Mouse (Mus musculus) stomach, embryonic 16.5 days (tissue): Measurements from ENCODE around the gene Reck. TPM values are rescaled to one million over a fixed set of nuclear protein-coding genes. Genes with fewer than 3 reads are reported as not detected.

ENCODE experiments used
- ATAC-seq: fragments of 200-750 bp; cut with Nextera tagmentation; 2 replicates; pipeline ENCODE4 v1.8.0; 2017; ENCODE audit warnings: moderate number of reproducible peaks, moderate TSS enrichment; ENCODE audit not compliant: insufficient read depth, low FRiP score
- H3K27ac ChIP-seq: fragments of 300-500 bp; sonication (generic); 2 replicates; pipeline ENCODE4 v1.5.1; 2014; ENCODE audit warnings: low read length
- H3K27me3 ChIP-seq: fragments of 300-500 bp; sonication (generic); 2 replicates; pipeline ENCODE4 v1.6.1; 2014; ENCODE audit warnings: low read length, control low read depth, mixed read lengths; ENCODE audit not compliant: control insufficient read depth, insufficient read depth
- H3K36me3 ChIP-seq: fragments of 300-500 bp; sonication (generic); 2 replicates; pipeline ENCODE4 v1.6.1; 2014; ENCODE audit warnings: low read length; ENCODE audit not compliant: control insufficient read depth, insufficient read depth
- H3K4me1 ChIP-seq: fragments of 300-500 bp; sonication (generic); 2 replicates; pipeline ENCODE4 v1.6.1; 2014; ENCODE audit warnings: low read length, control low read depth, mixed read lengths; ENCODE audit not compliant: control insufficient read depth, insufficient read depth
- H3K4me2 ChIP-seq: fragments of 300-500 bp; sonication (generic); 2 replicates; pipeline ENCODE4 v1.6.1; 2014; ENCODE audit warnings: low read depth, low read length, mixed read lengths
- H3K4me3 ChIP-seq: fragments of 300-500 bp; sonication (generic); replicated peaks from 2 replicates; pipeline ENCODE4 v1.5.1; 2014; ENCODE audit warnings: mild to moderate bottlenecking, low read length
- H3K9ac ChIP-seq: fragments of 300-500 bp; sonication (generic); 2 replicates; pipeline ENCODE4 v1.6.1; 2014; ENCODE audit warnings: low read length
- H3K9me3 ChIP-seq: fragments of 300-500 bp; sonication (generic); replicated peaks from 2 replicates; pipeline ENCODE4 v1.6.1; 2016; ENCODE audit warnings: low read length, control low read depth; ENCODE audit not compliant: control insufficient read depth
- WGBS: fragments of 180-500 bp; shearing (Covaris S2); extraction: QIAGEN DNeasy Blood & Tissue Kit; methylation state at CpG from one replicate; pipeline ENCODE4 v1.1.7; 2014; 5-methylcytosine and 5-hydroxymethylcytosine counted together
- polyA plus RNA-seq: library from polyadenylated mRNA; unstranded; fragments of >200 nt; fragmentation: Nextera tagmentation; extraction: Ambion mirVana; gene quantifications from 2 replicates; pipeline ENCODE4 v1.2.1, GENCODE M21; 2015

Gene Reck
- polyA plus RNA-seq, 1 experiment from 2014 or later, result 23.8 TPM

DNA sequence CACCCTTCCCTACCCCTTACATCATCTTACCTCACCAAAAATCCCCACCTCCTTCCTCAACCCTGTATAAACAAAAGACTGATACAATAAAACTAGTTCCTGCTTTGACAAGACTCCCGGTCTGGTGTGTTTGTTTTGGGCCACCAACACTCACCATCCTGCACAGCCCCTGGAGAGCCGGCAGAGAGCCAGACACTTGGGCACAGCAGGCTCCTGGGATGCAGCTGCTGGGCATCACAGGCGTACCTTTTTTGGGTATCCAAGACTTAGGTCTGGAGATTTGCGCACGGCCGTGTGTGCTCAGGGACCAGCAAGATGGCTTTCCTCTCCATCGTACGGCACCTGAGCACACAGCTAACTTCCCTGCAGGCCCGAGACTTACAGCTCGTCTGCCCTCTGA is 15.4 kb upstream of the Reck start:
- Histone ChIP-seq H3K36me3 (no peaks in the 10 kb centered on the region), H3K4me2 (no peak overlapping the region), H3K9me3 (no peaks in the 10 kb centered on the region), H3K27ac (no peak overlapping the region), H3K27me3 (no peaks in the 10 kb centered on the region), H3K9ac (no peak overlapping the region), H3K4me3 (no peak overlapping the region), H3K4me1 (no peaks in the 10 kb centered on the region)
- WGBS, result 70% methylated on average over 10 of the region's 10 CpGs
- no peak for ATAC-seq

DNA sequence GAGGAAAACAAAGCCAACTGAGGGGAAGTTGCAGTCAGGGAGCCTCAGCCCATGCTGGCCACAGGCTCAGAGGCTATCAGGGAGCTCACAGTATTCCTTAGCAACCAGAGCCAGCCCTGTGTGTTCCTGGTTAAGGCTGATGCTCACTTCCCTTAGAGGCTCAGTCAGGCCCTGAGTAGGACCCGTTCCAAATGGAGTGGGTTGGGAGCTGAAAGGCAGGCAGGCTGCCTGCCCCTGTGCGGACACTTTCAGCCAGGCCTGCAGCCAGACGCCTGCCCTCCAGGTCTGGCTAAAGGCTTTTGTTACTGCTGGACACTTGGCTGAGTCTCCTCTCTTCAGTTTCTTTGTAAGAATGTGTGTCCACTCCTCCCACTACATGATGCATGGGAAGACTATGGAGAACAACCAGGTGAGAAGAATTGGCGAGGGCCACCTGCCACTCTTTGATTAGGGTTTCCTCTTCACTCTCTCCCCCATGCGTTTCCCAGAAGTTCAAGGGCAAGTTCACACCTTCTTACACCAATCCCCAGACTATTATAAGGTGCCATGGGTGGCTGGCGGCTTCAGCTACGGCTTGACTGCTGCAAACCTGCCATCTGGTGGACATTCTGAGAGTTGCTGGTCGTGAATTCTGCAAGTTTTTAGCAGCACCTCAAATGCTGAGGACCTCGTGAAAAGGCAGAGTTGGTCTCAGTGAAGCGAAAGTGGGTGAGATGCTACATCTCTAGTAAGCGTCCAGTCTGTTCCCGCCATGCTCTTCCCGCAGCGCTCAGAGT is 14.4 kb upstream of the Reck start:
- Histone ChIP-seq H3K4me2 (no peak overlapping the region), H3K36me3 (no peaks in the 10 kb centered on the region), H3K9ac (0 out of 2 replicates have a peak overlapping the region, but pooled peaks have one; percentile 17), H3K27me3 (no peaks in the 10 kb centered on the region), H3K27ac (no peak overlapping the region), H3K4me1 (no peaks in the 10 kb centered on the region), H3K4me3 (no peak overlapping the region), H3K9me3 (no peaks in the 10 kb centered on the region)
- WGBS, result 15% methylated on average over 14 of the region's 14 CpGs
- ATAC-seq, result no peak

DNA sequence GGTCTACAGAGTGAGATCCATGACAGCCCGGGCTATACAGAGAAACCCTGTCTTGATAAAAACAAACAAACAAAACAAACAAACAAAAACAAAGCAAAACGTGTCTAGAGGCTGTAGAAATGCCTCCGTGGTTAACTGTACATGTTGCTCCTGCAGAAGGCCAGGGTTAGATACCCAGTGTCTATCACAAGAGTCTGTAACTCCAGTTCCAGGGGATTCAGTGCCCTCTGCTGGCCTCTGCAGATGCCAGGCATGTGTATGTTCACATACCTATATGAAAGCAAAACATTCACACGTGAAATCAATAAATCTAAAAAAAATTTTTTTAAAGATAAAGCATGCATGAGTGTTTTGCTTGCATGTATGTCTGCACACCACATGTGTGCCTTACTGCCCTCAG is 12.0 kb upstream of the Reck start:
- H3K27ac ChIP-seq, result no peak overlapping the region
- WGBS, result 68% methylated on average over 4 of the region's 4 CpGs
- no peak overlapping the region for H3K4me2 ChIP-seq
- H3K9ac ChIP-seq, result no peak overlapping the region
- ATAC-seq, result no peak
- H3K9me3 ChIP-seq, result no peaks in the 10 kb centered on the region
- H3K27me3 ChIP-seq, result no peaks in the 10 kb centered on the region
- no peak overlapping the region for H3K4me3 ChIP-seq
- no peaks in the 10 kb centered on the region for H3K36me3 ChIP-seq
- no peaks in the 10 kb centered on the region for H3K4me1 ChIP-seq

DNA sequence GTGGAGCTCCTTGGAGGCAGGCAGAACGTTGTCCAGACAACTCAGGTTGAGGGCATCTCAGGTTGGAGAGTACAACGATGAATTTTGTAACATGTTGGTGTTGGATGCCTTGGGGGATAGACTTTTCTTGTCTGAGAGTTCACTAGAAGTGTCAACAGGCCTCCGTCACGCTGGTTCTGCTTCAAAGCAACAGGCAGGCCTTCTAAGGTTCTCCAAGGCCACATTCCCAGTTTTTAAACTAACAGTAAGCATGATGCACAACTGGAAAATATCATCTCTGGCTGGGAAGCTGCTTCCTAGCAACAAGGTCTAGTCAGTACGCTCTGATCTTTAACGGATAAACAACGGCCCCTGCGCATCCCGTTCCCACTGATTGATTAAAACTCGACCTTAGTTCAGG is 5.5 kb upstream of the Reck start:
- Histone ChIP-seq H3K27me3 (no peaks in the 10 kb centered on the region), H3K9me3 (no peaks in the 10 kb centered on the region), H3K9ac (no peak overlapping the region), H3K27ac (no peak overlapping the region), H3K4me3 (no peak overlapping the region), H3K4me2 (no peak overlapping the region), H3K36me3 (no peaks in the 10 kb centered on the region), H3K4me1 (peaks cover under 1% of the 10 kb centered on the region; the same call in 1 of the 2 replicates)
- 70% methylated on average over 10 of the region's 10 CpGs for WGBS
- ATAC-seq, result no peak

DNA sequence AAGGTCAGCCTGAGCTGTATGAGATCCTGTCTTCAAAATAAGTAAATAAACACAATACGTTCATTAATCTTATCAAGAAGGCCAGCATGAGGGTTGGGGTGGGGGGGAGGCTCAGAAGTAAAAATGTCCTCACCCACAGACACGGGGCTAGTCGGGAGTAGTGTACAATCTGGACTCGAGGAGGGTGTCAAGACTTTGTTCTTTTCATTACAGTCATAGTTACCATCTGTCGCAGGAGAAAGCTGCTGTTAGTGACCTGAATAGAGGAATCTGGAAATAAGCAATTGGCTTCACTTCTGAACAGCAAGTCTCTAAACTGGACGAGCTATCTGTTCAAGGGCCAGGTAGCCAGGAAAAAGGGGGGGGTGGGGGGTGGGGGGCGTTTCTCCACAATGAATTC is 829 bp upstream of the Reck start:
- H3K4me3 ChIP-seq, result peak overlapping the region; percentile 88; the same call in 1 of the 2 replicates
- H3K4me2 ChIP-seq, result peak overlapping the region; percentile 95
- WGBS, result 41% methylated on average over 7 of the region's 7 CpGs
- H3K9ac ChIP-seq, result no peak overlapping the region
- peaks cover 12% of the 10 kb centered on the region for H3K4me1 ChIP-seq
- no peaks in the 10 kb centered on the region for H3K9me3 ChIP-seq
- no peak overlapping the region for H3K27ac ChIP-seq
- no peaks in the 10 kb centered on the region for H3K36me3 ChIP-seq
- ATAC-seq, result no peak
- H3K27me3 ChIP-seq, result no peaks in the 10 kb centered on the region

DNA sequence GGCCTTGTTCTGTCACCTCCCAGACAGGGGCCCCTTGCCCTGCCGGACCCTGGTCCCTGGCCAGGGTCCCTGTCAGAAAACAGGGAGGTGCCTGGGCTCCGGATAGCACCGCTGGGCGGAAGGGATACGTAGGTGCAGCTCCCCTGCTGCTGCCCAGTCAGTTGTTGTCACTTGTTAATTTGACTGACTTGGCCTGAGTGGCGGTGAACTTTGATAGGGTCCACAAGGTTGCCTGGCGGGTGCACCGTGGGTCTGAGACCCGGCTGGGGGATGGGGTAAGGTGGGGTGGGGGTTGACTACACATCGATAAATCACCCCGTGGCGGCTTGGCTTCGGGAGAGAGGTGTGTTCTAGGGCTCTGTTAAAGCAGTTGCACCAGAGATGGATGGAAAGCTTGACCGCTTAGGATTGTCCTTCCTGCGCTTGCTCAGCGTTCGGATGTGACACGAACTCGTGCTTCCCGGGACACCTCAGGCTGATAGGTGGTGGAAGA is 635 bp downstream of the Reck start:
- WGBS, result under 1% methylated on average over 20 of the region's 20 CpGs
- no peaks in the 10 kb centered on the region for H3K36me3 ChIP-seq
- peak overlapping the region; percentile 95 for H3K4me2 ChIP-seq
- no peaks in the 10 kb centered on the region for H3K27me3 ChIP-seq
- H3K4me3 ChIP-seq, result peak overlapping the region; percentile 88
- no peaks in the 10 kb centered on the region for H3K9me3 ChIP-seq
- peaks cover 12% of the 10 kb centered on the region for H3K4me1 ChIP-seq
- no peak overlapping the region; the same call in 1 of the 2 replicates for H3K27ac ChIP-seq
- peak; percentile 41; the same call in 1 of the 2 replicates for ATAC-seq
- H3K9ac ChIP-seq, result peak overlapping the region; percentile 90

DNA sequence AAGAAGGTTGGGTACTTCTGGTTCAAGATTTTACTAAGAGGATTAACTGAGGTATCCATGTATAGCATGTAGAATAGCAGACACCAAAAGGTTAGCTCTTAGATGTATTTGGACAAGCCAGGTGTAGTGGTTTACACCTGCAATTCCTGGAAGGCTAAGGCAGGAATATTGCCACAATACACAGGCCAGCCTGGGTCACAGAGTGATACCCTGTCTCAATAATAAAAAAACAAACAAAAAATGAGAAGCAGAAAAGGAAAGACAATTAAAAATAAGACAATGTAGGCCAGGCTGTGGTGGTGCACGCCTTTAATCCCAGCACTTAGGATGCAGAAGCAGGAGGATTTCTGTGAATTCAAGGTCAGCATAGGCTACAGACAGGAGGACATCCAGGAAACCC is 1.9 kb downstream of the Reck start:
- H3K9me3 ChIP-seq, result no peaks in the 10 kb centered on the region
- peaks cover 12% of the 10 kb centered on the region for H3K4me1 ChIP-seq
- no peak overlapping the region for H3K27ac ChIP-seq
- H3K4me2 ChIP-seq, result no peak overlapping the region
- H3K27me3 ChIP-seq, result no peaks in the 10 kb centered on the region
- WGBS, result 88% methylated on average over 1 of the region's 1 CpGs
- no peaks in the 10 kb centered on the region for H3K36me3 ChIP-seq
- no peak overlapping the region for H3K4me3 ChIP-seq
- no peak overlapping the region for H3K9ac ChIP-seq
- no peak for ATAC-seq

DNA sequence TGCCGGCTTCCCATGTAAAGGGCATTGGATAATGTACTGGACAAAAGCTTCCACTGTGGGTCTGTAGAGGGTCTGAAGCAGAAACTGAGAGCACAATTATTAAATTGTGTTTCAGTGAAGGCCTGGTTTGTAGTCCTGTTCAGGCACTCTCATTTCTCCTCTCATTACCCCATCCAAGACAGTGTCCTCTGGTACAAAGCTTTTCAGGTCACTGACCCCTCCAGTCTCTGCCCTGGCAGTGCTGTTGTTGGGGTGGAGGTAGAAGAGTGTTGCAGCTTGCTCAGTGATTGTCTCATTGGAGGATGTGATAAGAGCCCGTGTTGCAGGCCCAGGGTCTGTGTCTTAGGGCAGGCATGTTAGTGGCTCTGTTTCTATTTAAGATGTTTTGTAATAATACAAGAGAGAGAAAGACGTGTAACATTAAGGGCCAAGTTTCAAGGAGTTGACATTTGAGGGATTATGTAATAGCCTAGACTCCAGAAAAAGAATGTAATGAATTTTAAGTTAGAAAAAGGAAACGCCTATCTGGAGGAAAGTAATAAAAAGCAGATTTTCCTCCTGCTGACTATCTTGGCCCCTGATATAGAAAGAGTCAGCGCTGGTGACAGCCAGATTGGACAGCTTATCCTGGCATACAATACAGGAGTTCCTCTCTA is 2.9 kb downstream of the Reck start:
- H3K9me3 ChIP-seq, result no peaks in the 10 kb centered on the region
- no peak overlapping the region for H3K4me2 ChIP-seq
- H3K27me3 ChIP-seq, result no peaks in the 10 kb centered on the region
- no peak overlapping the region for H3K4me3 ChIP-seq
- H3K27ac ChIP-seq, result peak overlapping the region; percentile 28; the same call in 1 of the 2 replicates
- 33% methylated on average over 5 of the region's 5 CpGs for WGBS
- H3K36me3 ChIP-seq, result no peaks in the 10 kb centered on the region
- no peak overlapping the region for H3K9ac ChIP-seq
- no peak for ATAC-seq
- H3K4me1 ChIP-seq, result peaks cover 12% of the 10 kb centered on the region

DNA sequence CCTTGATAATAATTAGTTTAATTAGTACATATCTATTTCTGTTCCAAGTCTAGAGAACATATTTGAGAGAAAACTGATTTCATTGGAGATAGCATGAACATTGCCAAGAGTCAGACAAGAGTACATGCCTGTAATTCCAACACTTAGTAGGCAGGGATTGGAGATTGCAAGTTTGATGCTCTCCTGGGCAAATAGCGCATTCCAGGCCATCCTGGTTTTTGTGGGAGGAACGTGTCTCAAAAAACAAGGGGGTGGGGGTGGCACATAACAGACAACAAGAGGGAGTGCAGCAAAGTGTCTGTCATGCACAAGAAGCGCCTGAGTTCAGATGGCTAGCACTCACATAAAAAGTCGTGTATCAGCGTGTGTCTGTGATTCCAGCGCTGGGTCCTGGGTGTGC is 4.2 kb downstream of the Reck start:
- no peak for ATAC-seq
- no peak overlapping the region for H3K27ac ChIP-seq
- H3K36me3 ChIP-seq, result no peaks in the 10 kb centered on the region
- H3K9me3 ChIP-seq, result no peaks in the 10 kb centered on the region
- peaks cover 16% of the 10 kb centered on the region for H3K4me1 ChIP-seq
- WGBS, result 79% methylated on average over 6 of the region's 6 CpGs
- H3K4me3 ChIP-seq, result no peak overlapping the region
- no peak overlapping the region for H3K9ac ChIP-seq
- H3K4me2 ChIP-seq, result no peak overlapping the region
- H3K27me3 ChIP-seq, result no peaks in the 10 kb centered on the region
